Mouse (Mus musculus) G1E (cell line): ENCODE results near the gene Coro6. TPM values are rescaled to one million over a fixed set of nuclear protein-coding genes. Genes with fewer than 3 reads are reported as not detected.

ENCODE experiments used
- ATAC-seq: 2 replicates; pipeline ENCODE4 v1.8.0; 2016; ENCODE audit warnings: mild to moderate bottlenecking; ENCODE audit not compliant: insufficient number of reproducible peaks, poor library complexity, low FRiP score, severe bottlenecking; ENCODE audit errors: extremely low read depth
- DNase-seq: peaks from one replicate; pipeline ENCODE4 v3.0.0; 2012; ENCODE audit warnings: low spot score
- H3K27me3 ChIP-seq: 2 replicates; pipeline ENCODE4 v1.6.1; 2012; ENCODE audit warnings: mild to moderate bottlenecking, low read length, inconsistent platforms; ENCODE audit not compliant: insufficient read depth
- H3K36me3 ChIP-seq: replicated peaks from 2 replicates; pipeline ENCODE3; 2012; ENCODE audit warnings: mild to moderate bottlenecking, inconsistent platforms
- H3K4me1 ChIP-seq: 2 replicates; pipeline ENCODE4 v1.6.1; 2012; ENCODE audit warnings: low read depth, low read length, inconsistent platforms, mixed read lengths; ENCODE audit not compliant: insufficient read depth
- H3K4me3 ChIP-seq: 2 replicates; pipeline ENCODE4 v1.5.1; 2012; ENCODE audit warnings: low read depth, mild to moderate bottlenecking, inconsistent platforms, low read length, moderate library complexity, mixed read lengths
- H3K9me3 ChIP-seq: replicated peaks from 2 replicates; pipeline ENCODE4 v1.6.1; 2012; ENCODE audit warnings: inconsistent platforms
- CTCF ChIP-seq: IDR thresholded peaks from 2 replicates; pipeline ENCODE4 v1.5.1; 2012; ENCODE audit warnings: low read depth, low read length, inconsistent platforms, mixed read lengths
- GATA1 ChIP-seq: IDR thresholded peaks from 2 replicates; pipeline ENCODE4 v1.6.1; 2012; ENCODE audit warnings: borderline replicate concordance, low read length, inconsistent platforms, mixed read lengths
- GATA2 ChIP-seq: IDR thresholded peaks from 2 replicates; pipeline ENCODE4 v1.6.1; 2012; ENCODE audit warnings: low read depth, low read length, inconsistent platforms, borderline replicate concordance
- POLR2AphosphoS5 ChIP-seq: IDR thresholded peaks from 2 replicates; pipeline ENCODE4 v1.6.1; 2012; ENCODE audit warnings: low read depth, low read length, inconsistent platforms; ENCODE audit not compliant: insufficient replicate concordance
- TAL1 ChIP-seq: conservative IDR thresholded peaks from 2 replicates; pipeline ENCODE4 v1.6.1; 2012; ENCODE audit warnings: low read depth, low read length, inconsistent platforms, mixed read lengths
- polyA plus RNA-seq: library from polyadenylated mRNA; stranded (reverse); fragments of >175 nt; gene quantifications from 2 replicates; pipeline ENCODE4 v1.2.3, GENCODE M21; 2012
- total RNA-seq, 2 experiments: library from RNA; stranded (forward) in 1 of 2; stranded (reverse) in 1 of 2; fragments of 200-1000 nt in 1 of 2; fragments of >200 nt in 1 of 2; fragmentation: Nextera tagmentation in 1 of 2; gene quantifications; 2 replicates each; pipeline ENCODE4 v1.2.3; 2014 to 2017

Coro6 gene
- total and polyA plus RNA-seq, 3 experiments = 0.11 TPM; not detected in 2

GRCm38 (mm10) chr11:77483510-77484255 lies 21.5 kb downstream of the Coro6 start:
- ATAC-seq = no peak
- 0 out of 2 replicates have a peak, but pooled peaks cover 1% of the 10 kb centered on the region for H3K4me1 ChIP-seq
- peaks cover 65% of the 10 kb centered on the region for H3K27me3 ChIP-seq
- no peak for DNase-seq
- no peak for TF ChIP-seq CTCF
- no peak for TF ChIP-seq TAL1
- TF ChIP-seq GATA1 = no peak
- no peak for TF ChIP-seq GATA2
- no peak for TF ChIP-seq POLR2AphosphoS5
- no peaks in the 10 kb centered on the region for H3K9me3 ChIP-seq
- H3K4me3 ChIP-seq = no peak overlapping the region
- no peaks in the 10 kb centered on the region for H3K36me3 ChIP-seq

DNA sequence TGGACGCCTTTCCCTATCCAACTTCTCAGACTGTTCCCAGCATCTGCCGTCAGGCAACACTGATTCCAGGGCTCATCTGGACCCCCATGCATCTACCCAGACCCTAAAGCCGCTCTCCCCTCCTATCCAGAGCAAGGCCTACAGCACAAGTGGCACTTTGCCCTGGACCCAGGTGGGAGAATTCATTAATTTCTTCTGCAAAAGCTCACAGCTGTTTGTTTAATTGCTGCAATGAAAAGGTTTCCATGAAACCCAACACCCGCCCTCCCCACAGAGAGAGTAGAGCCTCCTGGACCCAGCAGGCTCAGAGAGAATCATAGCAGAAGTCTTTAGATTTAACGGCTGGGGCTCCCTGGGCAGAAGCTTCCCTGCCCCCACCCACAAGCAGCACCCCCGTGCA lies 23.0 kb downstream of the Coro6 start:
- ATAC-seq (no peak), DNase-seq (no peak)
- TF ChIP-seq GATA1 (no peak), GATA2 (no peak), POLR2AphosphoS5 (no peak), TAL1 (no peak), CTCF (no peak)
- H3K4me1 ChIP-seq = peaks cover 13% of the 10 kb centered on the region
- H3K4me3 ChIP-seq = no peak overlapping the region
- 0 out of 2 replicates have a peak, but pooled peaks cover 5% of the 10 kb centered on the region for H3K9me3 ChIP-seq
- no peaks in the 10 kb centered on the region for H3K36me3 ChIP-seq
- peaks cover 72% of the 10 kb centered on the region for H3K27me3 ChIP-seq

GRCm38 (mm10) chr11:77486798-77487197 lies 24.6 kb downstream of the Coro6 start:
- TF ChIP-seq TAL1 (no peak), GATA1 (no peak), GATA2 (no peak), POLR2AphosphoS5 (no peak), CTCF (no peak)
- Histone ChIP-seq H3K9me3 (0 out of 2 replicates have a peak, but pooled peaks cover 5% of the 10 kb centered on the region), H3K27me3 (peaks cover 76% of the 10 kb centered on the region), H3K4me1 (peaks cover 24% of the 10 kb centered on the region), H3K4me3 (no peak overlapping the region), H3K36me3 (no peaks in the 10 kb centered on the region)
- DNase-seq (no peak), ATAC-seq (no peak)

DNA sequence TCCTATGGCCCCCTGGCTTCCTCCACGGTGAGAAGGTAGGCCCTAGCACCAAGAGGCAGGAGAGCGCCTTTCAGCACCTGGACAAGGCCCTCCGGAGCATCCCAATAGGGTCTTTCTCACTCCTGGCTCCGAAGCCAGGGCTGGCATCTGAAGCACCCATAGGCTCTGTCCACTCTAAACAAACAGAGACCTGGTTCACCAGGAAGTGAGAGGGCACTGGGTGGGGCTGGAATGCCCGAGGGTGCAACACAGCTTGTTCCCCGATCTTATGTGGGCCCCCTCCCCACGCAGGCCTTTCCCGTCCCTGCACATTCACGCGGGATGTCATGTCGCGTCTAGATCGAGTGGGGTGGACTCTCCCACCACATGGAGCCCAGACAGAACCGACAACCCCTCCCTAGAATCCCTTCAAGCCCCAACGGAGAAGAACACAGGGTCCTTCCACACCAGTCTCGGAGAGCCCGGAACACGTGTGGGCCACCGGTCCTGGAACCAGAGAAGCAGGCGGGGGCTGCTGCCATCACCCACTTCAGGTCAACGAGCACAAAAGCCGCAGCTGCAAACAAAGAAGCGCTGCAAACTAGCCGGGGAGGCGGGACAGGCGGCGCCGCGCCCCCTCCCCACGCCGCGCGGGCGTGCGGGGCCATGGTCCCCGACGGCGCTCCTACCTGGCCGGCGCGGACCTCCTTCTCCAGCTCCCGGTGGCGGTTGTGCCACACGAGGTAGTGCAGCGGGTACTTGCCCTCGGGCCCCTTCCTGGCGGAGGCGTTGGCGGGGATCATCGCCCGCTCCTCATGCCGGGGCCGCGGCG lies 26.8 kb downstream of the Coro6 start:
- Histone ChIP-seq H3K4me1 (peaks cover 40% of the 10 kb centered on the region), H3K27me3 (peaks cover 60% of the 10 kb centered on the region), H3K9me3 (0 out of 2 replicates have a peak, but pooled peaks cover 5% of the 10 kb centered on the region), H3K4me3 (peak overlapping the region; percentile 69), H3K36me3 (no peaks in the 10 kb centered on the region)
- TF ChIP-seq POLR2AphosphoS5 = no peak
- TF ChIP-seq GATA1 = no peak
- TF ChIP-seq GATA2 = no peak
- TF ChIP-seq TAL1 = no peak
- TF ChIP-seq CTCF = no peak
- no peak for DNase-seq
- ATAC-seq = no peak

- DNase-seq (no peak), ATAC-seq (no peak)
- peaks cover under 1% of the 10 kb centered on the region for H3K36me3 ChIP-seq
- H3K4me1 ChIP-seq = peaks cover 48% of the 10 kb centered on the region
- TF ChIP-seq CTCF = no peak
- TF ChIP-seq POLR2AphosphoS5 = no peak
- no peak for TF ChIP-seq GATA2
- TF ChIP-seq GATA1 = no peak
- H3K9me3 ChIP-seq = 0 out of 2 replicates have a peak, but pooled peaks cover 5% of the 10 kb centered on the region
- H3K4me3 ChIP-seq = peak within 1 kb of the TSS; percentile 69
- peaks cover 58% of the 10 kb centered on the region for H3K27me3 ChIP-seq
Observed at GRCm38 (mm10) chr11:77489591-77490235, 27.5 kb downstream of the Coro6 start, which contains the start of gene Ankrd13b. Ankrd13b (minus strand) TSS chr11:77489678.

GRCm38 (mm10) chr11:77490451-77490850 lies 28.2 kb downstream of the Coro6 start:
- DNase-seq (no peak), ATAC-seq (no peak)
- Histone ChIP-seq H3K27me3 (peaks cover 53% of the 10 kb centered on the region), H3K4me1 (peaks cover 55% of the 10 kb centered on the region), H3K9me3 (0 out of 2 replicates have a peak, but pooled peaks cover 5% of the 10 kb centered on the region), H3K36me3 (peaks cover 7% of the 10 kb centered on the region), H3K4me3 (no peak overlapping the region)
- no peak for TF ChIP-seq TAL1
- no peak for TF ChIP-seq POLR2AphosphoS5
- no peak for TF ChIP-seq GATA2
- no peak for TF ChIP-seq CTCF
- no peak for TF ChIP-seq GATA1
